Mouse (Mus musculus): ENCODE measurements around the gene Rcn3.

- TF ChIP-seq POLR2A (IDR thresholded peaks at IDR 0.05; ENCODE audit: borderline replicate concordance, extremely low read depth, low read depth, low read length) (no peak), CTCF (IDR thresholded peaks at IDR 0.05; ENCODE audit: insufficient read depth, low read length) (no peak)
These were observed 31.2 kb upstream of the Rcn3 start for GRCm38 (mm10) chr7:45123186-45123570.

Data from lung, adult 2 months (tissue).